ENCODE assay signal across 16 mouse cellular contexts in genomic region chr4:114367840-114368239, GRCm38 (mm10). TPM values are rescaled to one million over a fixed set of nuclear protein-coding genes. Genes with fewer than 3 reads are reported as not detected.
A peak's percentile ranks its signal among the peaks of the same experiment; 100 is the strongest.
DNase-seq lines count a peak whose midpoint lies in the region; ATAC-seq and TF ChIP-seq lines count a peak whose summit lies in the region.
"Had no signal": no experiment of that assay in that cellular context is flagged by ENCODE, and none has a peak within 500 bp of the region (broad histone marks: within the 10 kb centered on the region; RNA-seq: fewer than 3 reads in every experiment).

No protein-coding gene starts in this region.

- no peak overlapping the region for H3K9ac ChIP-seq in forebrain, postnatal 0 days
- no peak overlapping the region for H3K9ac ChIP-seq in forebrain, embryonic 12.5 days
- no peak overlapping the region for H3K9ac ChIP-seq in lung, embryonic 16.5 days (ENCODE audit: low read length)
- H3K9ac ChIP-seq in midbrain, embryonic 15.5 days = no peak overlapping the region
- H3K9ac ChIP-seq: hindbrain, embryonic 13.5 days; liver, embryonic 12.5 days had no signal

- H3K4me2 ChIP-seq in forebrain, postnatal 0 days (ENCODE audit: low read depth) = no peak overlapping the region
- no peak overlapping the region for H3K4me2 ChIP-seq in forebrain, embryonic 12.5 days
- no peak overlapping the region for H3K4me2 ChIP-seq in lung, embryonic 16.5 days (ENCODE audit: low read depth, low read length)
- H3K4me2 ChIP-seq in midbrain, embryonic 15.5 days = no peak overlapping the region
- H3K4me2 ChIP-seq: hindbrain, embryonic 13.5 days; liver, embryonic 12.5 days had no signal

- 22% methylated on average over 7 of the region's 7 CpGs for WGBS in forebrain, postnatal 0 days
- 42% methylated on average over 7 of the region's 7 CpGs for WGBS in forebrain, embryonic 12.5 days
- 15% methylated on average over 7 of the region's 7 CpGs for WGBS in lung, embryonic 16.5 days
- 28% methylated on average over 7 of the region's 7 CpGs for WGBS in midbrain, embryonic 15.5 days

- no peaks in the 10 kb centered on the region for H3K36me3 ChIP-seq in forebrain, postnatal 0 days (ENCODE audit: insufficient read depth)
- no peaks in the 10 kb centered on the region for H3K36me3 ChIP-seq in forebrain, embryonic 12.5 days (replicated peaks)
- no peaks in the 10 kb centered on the region for H3K36me3 ChIP-seq in lung, embryonic 16.5 days (ENCODE audit: control insufficient read depth, insufficient read depth, low read length)
- H3K36me3 ChIP-seq in midbrain, embryonic 15.5 days (replicated peaks) = no peaks in the 10 kb centered on the region
- H3K36me3 ChIP-seq: G1E; hindbrain, embryonic 13.5 days; liver, embryonic 12.5 days had no signal

- no peak overlapping the region for H3K4me3 ChIP-seq in forebrain, postnatal 0 days (ENCODE audit: low read depth, low read length)
- H3K4me3 ChIP-seq in forebrain, embryonic 12.5 days (replicated peaks) = no peak overlapping the region
- no peak overlapping the region for H3K4me3 ChIP-seq in lung, embryonic 16.5 days (ENCODE audit: low read length)
- no peak overlapping the region for H3K4me3 ChIP-seq in midbrain, embryonic 15.5 days
- H3K4me3 ChIP-seq: hindbrain, embryonic 13.5 days; liver, embryonic 12.5 days had no signal

- H3K4me1 ChIP-seq in forebrain, postnatal 0 days (ENCODE audit: insufficient read depth) = no peaks in the 10 kb centered on the region
- no peaks in the 10 kb centered on the region for H3K4me1 ChIP-seq in forebrain, embryonic 12.5 days
- peaks cover 17% of the 10 kb centered on the region; the same call in 1 of the 2 replicates for H3K4me1 ChIP-seq in lung, embryonic 16.5 days (replicated peaks; ENCODE audit: control insufficient read depth, insufficient read depth, low read length)
- H3K4me1 ChIP-seq in midbrain, embryonic 15.5 days = peaks cover 2% of the 10 kb centered on the region; the same call in 1 of the 2 replicates
- H3K4me1 ChIP-seq: hindbrain, embryonic 13.5 days; liver, embryonic 12.5 days had no signal

- ATAC-seq in forebrain, postnatal 0 days = peak; percentile 45; the same call in 1 of the 2 replicates
- no peak for ATAC-seq in forebrain, embryonic 12.5 days (ENCODE audit: low FRiP score)
- peak; percentile 83 for ATAC-seq in lung, embryonic 16.5 days (ENCODE audit: low read depth)
- ATAC-seq in midbrain, embryonic 15.5 days (replicated peaks) = 0 out of 2 replicates have a peak, but pooled peaks have one; percentile 37
- ATAC-seq: liver, embryonic 12.5 days had no signal

- H3K9me3 ChIP-seq in forebrain, postnatal 0 days (ENCODE audit: low read length) = no peaks in the 10 kb centered on the region
- H3K9me3 ChIP-seq in forebrain, embryonic 12.5 days = no peaks in the 10 kb centered on the region
- H3K9me3 ChIP-seq in lung, embryonic 16.5 days (ENCODE audit: control insufficient read depth, low read length) = no peaks in the 10 kb centered on the region
- H3K9me3 ChIP-seq in midbrain, embryonic 15.5 days = no peaks in the 10 kb centered on the region
- H3K9me3 ChIP-seq: hindbrain, embryonic 13.5 days; liver, embryonic 12.5 days had no signal

- no peaks in the 10 kb centered on the region for H3K27me3 ChIP-seq in forebrain, postnatal 0 days (ENCODE audit: insufficient read depth, low read length)
- H3K27me3 ChIP-seq in forebrain, embryonic 12.5 days = no peaks in the 10 kb centered on the region
- no peaks in the 10 kb centered on the region for H3K27me3 ChIP-seq in lung, embryonic 16.5 days (ENCODE audit: control insufficient read depth, insufficient read depth, low read depth, low read length)
- H3K27me3 ChIP-seq in midbrain, embryonic 15.5 days (replicated peaks) = no peaks in the 10 kb centered on the region
- H3K27me3 ChIP-seq: liver, embryonic 12.5 days had no signal

- no peak overlapping the region for H3K27ac ChIP-seq in forebrain, postnatal 0 days (ENCODE audit: low read depth, low read length)
- H3K27ac ChIP-seq in forebrain, embryonic 12.5 days = no peak overlapping the region
- peak overlapping the region; percentile 70 for H3K27ac ChIP-seq in lung, embryonic 16.5 days (ENCODE audit: low read length)
- H3K27ac ChIP-seq in midbrain, embryonic 15.5 days = no peak overlapping the region
- H3K27ac ChIP-seq: hindbrain, embryonic 13.5 days; liver, embryonic 12.5 days had no signal

- TF ChIP-seq CTCF in forebrain, postnatal 0 days (IDR thresholded peaks at IDR 0.05; ENCODE audit: low read depth) = no peak

- no peak for DNase-seq in forebrain, postnatal 0 days
- no peak for DNase-seq in lung, postnatal 25 days (ENCODE audit: low spot score)
- DNase-seq in NIH3T3 (ENCODE audit: low read depth) = peak; percentile 81
- DNase-seq in urinary bladder, postnatal 10 days (ENCODE audit: low spot score) = no peak
- DNase-seq: adrenal gland, postnatal 14 days; cerebellum, adult 9-11 months; kidney, adult 9 months; layer of hippocampus, postnatal 36 days; thymus, postnatal 14 days had no signal

RNA-seq across cellular contexts. Expression of gene Trabd2b, which starts 38.7 kb away (rescaled TPM):
- total RNA-seq in forebrain, postnatal 0 days (2014; rRNA removed) = 0.71 and 0.92 TPM in 2 replicates
- 0.43 and 0.63 TPM in 2 replicates for polyA plus RNA-seq in forebrain, postnatal 0 days (2015; fragmentation: Nextera tagmentation; extraction: Ambion mirVana)
- 0.72 and 1.00 TPM in 2 replicates for polyA plus RNA-seq in forebrain, embryonic 12.5 days (2016; fragmentation: Nextera tagmentation; extraction: Ambion mirVana)
- 5.1 and 5.4 TPM in 2 replicates for polyA plus RNA-seq in lung, embryonic 16.5 days (2015; fragmentation: Nextera tagmentation; extraction: Ambion mirVana)
- 0.60 and 0.65 TPM in 2 replicates for polyA plus RNA-seq in midbrain, embryonic 15.5 days (2015; fragmentation: Nextera tagmentation; extraction: Ambion mirVana)
- total RNA-seq: granulocyte monocyte progenitor cell, adult 5-6 weeks had no signal
- polyA plus RNA-seq: G1E had no signal
